Comparison of ENCODE assay signal across 8 mouse cellular contexts in the genomic region with DNA sequence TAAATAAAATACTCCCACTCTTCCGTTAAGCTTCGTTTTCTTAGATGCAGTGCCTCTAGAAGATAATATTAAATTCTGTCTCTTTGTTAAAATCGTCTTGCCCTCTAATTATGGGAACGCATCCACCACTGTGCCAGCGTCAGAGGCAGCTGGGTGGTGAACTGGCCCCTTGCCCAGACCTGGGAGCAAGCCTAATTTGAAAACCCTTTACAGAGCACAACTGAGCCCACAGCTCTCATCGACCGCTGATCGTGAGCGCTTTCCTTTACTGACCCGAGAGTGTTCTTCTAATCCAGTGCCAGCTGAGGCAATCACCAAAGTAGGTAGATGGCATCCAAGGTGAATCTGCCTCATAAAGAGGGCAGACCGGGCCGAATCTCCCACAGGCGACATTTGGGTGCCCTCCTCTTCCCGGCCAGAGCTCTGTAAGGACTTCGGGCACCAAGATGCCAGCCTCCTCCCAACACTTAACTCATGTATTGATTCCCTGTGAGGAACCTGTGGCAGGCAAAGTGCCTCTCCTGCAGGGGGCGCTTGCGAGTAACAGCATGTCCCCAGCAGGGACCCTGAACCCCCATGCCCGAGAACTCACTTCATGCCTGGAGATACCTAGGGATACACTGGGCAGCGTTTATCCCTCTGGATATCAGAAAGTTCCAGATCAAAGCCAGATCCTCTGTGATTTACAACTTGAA.
DNase-seq lines count a peak whose midpoint lies in the region; ATAC-seq lines count a peak whose summit lies in the region.

No protein-coding gene starts in this region.

- H3K4me2 ChIP-seq in kidney, embryonic 15.5 days: no peak overlapping the region
- H3K4me2 ChIP-seq in forebrain, embryonic 14.5 days (ENCODE audit: low read length): peak overlapping the region; percentile 23; the same call in 1 of the 2 replicates

- 87% methylated on average over 19 of the region's 19 CpGs for WGBS in kidney, embryonic 15.5 days
- WGBS in forebrain, embryonic 14.5 days: 49% methylated on average over 19 of the region's 19 CpGs

- H3K9me3 ChIP-seq in kidney, embryonic 15.5 days (replicated peaks): no peaks in the 10 kb centered on the region
- H3K9me3 ChIP-seq in forebrain, embryonic 14.5 days (replicated peaks; ENCODE audit: control insufficient read depth, low read length): no peaks in the 10 kb centered on the region

- no peak overlapping the region for H3K9ac ChIP-seq in kidney, embryonic 15.5 days
- H3K9ac ChIP-seq in forebrain, embryonic 14.5 days (ENCODE audit: low read length): no peak overlapping the region

- DNase-seq in kidney, adult 11 months: no peak
- DNase-seq in R1 (ENCODE audit: low read depth, low spot score): peak; percentile 48
- DNase-seq in forebrain, embryonic 14.5 days (ENCODE audit: low spot score): peak; percentile 88
- peak; percentile 12 for DNase-seq in layer of hippocampus, adult 9-10 months (ENCODE audit: low spot score)
- DNase-seq in right cerebral cortex, postnatal 25 days: peak; percentile 37
- no peak for DNase-seq in spleen, postnatal 36 days (ENCODE audit: low spot score in 2 of 2)
- DNase-seq in kidney, postnatal 10 days: no peak

- no peaks in the 10 kb centered on the region for H3K27me3 ChIP-seq in kidney, embryonic 15.5 days
- H3K27me3 ChIP-seq in forebrain, embryonic 14.5 days (replicated peaks; ENCODE audit: control insufficient read depth, insufficient read depth, low read length): no peaks in the 10 kb centered on the region

- H3K27ac ChIP-seq in kidney, embryonic 15.5 days: peak overlapping the region; percentile 11; the same call in 1 of the 2 replicates
- H3K27ac ChIP-seq in forebrain, embryonic 14.5 days (ENCODE audit: low read depth, low read length): no peak overlapping the region; the same call in 1 of the 2 replicates

- H3K4me1 ChIP-seq in kidney, embryonic 15.5 days: peaks cover 33% of the 10 kb centered on the region
- peaks cover 10% of the 10 kb centered on the region for H3K4me1 ChIP-seq in forebrain, embryonic 14.5 days (ENCODE audit: control insufficient read depth, insufficient read depth, low read length)

- no peaks in the 10 kb centered on the region; the same call in 1 of the 2 replicates for H3K36me3 ChIP-seq in kidney, embryonic 15.5 days
- H3K36me3 ChIP-seq in forebrain, embryonic 14.5 days (ENCODE audit: control insufficient read depth, insufficient read depth, low read length): no peaks in the 10 kb centered on the region

- no peak for ATAC-seq in kidney, embryonic 15.5 days (replicated peaks; ENCODE audit: low FRiP score)
- peak; percentile 82 for ATAC-seq in forebrain, embryonic 14.5 days

- H3K4me3 ChIP-seq in kidney, embryonic 15.5 days (replicated peaks): no peak overlapping the region
- no peak overlapping the region for H3K4me3 ChIP-seq in forebrain, embryonic 14.5 days (ENCODE audit: low read depth, low read length)

Comparison
In these comparisons a context has a peak if more than half of its experiments do, and no peak if none do; other contexts are left out.
1. DNase-seq: peak in R1 (single experiment), forebrain, embryonic 14.5 days (single experiment), layer of hippocampus, adult 9-10 months (single experiment) and right cerebral cortex, postnatal 25 days (single experiment); none in kidney, adult 11 months (single experiment), spleen, postnatal 36 days (0 of 2) and kidney, postnatal 10 days (single experiment).